Mouse (Mus musculus) natural killer cell, adult 2 months (primary cell): ENCODE data around the gene Mast4.

ENCODE experiments used
- DNase-seq, 2 experiments: peaks; one replicate each; pipeline ENCODE4 v3.0.0; 2022; ENCODE audit warnings: low spot score in 2 of 2

Mast4 gene

DNA sequence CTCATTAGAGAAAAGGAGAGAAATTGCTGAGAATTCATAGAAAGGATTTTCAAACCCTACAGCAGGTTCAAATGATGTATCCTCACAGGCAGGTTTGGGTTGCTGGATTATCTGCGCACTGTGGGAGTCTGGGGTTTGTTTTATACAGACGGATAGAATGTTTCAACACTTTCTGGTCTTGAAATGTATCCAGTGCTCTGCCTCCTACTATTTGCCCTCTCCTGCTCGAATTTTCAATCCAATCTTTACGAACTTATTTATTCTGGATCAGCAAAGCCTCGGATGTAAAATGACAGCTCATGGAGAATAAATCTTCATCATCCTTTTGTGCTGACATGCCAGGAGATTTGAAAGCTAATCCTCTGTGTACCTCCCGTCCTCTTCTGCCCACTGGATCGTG is 281.6 kb downstream of the Mast4 start:
- no peak for DNase-seq

DNA sequence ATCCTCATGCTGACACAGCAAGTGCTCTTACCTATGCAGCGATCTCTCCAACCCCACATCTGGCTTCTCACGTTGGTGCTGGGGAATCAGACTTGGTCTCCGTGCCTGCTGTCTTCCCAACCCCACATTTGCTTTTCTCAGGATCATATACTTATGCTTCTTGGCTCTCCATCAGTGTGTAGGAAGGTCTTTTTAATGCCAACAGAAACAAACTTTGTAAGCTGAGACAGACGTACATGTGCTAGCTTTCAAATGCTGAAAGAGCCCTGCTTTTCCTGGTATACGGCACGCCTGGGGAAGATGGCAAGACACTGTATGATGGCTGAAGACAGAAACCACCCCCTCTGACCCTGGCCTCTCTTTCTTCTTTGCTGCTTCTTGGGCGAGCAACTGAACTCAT is 285.3 kb downstream of the Mast4 start:
- DNase-seq: no peak

DNA sequence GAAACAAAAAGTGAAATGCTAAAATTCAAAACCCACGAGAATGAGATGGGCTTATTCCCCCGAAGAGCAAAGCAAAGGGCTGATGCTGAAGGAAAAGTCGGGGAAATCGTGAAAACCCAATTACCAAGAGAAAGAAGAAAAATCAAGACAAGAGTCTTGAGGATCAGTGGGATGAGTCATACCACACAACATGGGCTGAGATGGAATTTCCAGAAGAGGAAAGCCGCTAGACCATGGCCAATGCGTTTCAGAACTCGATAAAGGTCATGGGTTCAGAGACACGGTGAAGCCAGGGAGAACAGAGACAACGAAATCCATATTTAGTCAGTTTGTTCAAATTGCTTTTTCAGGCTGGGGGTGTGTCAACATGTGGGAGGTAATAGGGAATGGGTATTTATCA is 290.6 kb downstream of the Mast4 start:
- no peak for DNase-seq

DNA sequence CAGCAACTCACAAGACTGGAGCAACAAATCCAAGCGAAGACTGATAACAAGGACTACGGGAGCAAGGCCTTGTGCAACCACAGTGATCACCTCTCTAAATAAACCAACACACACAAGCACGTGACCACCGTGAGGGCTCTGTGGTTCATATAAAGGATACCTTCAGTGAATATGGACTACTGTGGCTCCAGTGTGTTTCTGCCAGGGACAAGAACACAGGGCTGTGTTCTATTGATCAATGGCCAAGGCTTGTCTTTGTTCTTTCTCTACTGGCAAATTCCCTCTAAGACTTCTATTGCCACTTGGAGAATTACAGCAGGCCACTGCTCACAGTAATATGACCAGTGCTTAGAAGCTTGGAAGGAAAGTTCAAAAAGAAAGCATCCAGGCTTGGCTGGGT is 291.3 kb downstream of the Mast4 start:
- DNase-seq: no peak

DNA sequence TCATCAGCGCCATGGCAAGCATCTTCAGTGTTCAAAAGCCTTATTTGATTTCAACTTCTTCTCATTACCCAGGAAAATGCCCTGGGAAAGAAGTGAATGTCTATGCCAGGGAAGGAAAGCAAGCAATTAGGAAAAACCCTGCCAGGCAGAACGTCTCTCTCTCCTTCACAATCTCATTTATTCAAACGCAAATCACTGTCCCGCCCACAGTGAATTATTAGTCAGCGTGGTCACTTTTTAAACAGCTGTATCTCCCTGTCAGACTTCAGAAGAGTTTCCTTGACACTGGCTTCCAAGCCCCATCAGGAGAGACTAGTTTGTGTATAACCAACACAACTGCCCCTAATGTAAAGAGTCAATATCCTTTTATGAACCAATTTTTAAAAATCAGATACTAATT is 296.8 kb downstream of the Mast4 start:
- DNase-seq: no peak

DNA sequence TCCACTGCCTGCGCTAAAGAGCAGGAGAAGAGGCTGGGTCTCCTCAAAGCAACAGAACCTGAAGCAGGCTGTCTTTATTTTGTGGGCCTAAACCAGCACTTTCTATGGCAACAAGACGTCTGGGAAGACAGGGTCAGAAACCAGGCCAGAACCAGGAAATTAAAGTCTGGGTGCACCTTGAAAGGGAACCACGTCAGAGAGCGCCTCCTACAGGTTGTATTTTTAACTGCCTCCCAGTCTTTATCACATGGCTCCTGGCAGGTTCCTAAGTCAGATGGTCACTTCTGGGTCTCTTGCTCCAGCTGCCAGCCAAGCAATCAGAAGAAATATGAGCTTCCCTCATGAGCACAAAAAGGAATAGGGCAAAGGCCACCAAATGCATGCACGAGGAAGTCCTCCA is 304.9 kb downstream of the Mast4 start:
- DNase-seq: no peak

DNA sequence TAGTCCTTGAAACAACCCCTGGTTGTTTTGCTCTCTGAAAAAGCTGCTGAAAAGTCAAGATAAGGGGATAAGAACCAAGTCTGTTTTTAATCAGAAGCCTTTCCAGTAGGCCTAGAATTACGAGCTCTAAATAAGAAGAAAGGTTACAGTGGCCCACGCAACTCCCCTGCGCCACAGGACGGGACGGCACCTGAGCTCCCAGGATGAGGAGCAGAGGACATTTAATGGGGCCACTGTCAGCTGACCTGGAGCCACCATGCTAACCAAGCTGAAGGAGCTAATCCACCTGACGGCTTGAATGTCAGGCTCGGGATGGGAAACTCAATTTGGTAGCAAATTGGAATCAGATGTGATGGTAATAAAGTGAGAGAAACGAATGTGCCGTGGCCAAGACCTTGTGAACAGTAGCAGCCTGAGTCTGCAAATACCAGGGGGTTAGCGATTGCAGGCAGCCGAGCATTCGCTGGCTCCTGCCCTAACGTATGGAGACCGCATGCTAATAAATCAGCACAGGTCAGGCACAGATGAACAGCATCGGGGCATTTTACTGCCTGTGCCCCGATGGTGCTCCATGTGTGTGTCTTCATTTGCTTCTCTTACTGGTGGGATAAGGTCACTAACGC is 306.7 kb downstream of the Mast4 start:
- no peak for DNase-seq

DNA sequence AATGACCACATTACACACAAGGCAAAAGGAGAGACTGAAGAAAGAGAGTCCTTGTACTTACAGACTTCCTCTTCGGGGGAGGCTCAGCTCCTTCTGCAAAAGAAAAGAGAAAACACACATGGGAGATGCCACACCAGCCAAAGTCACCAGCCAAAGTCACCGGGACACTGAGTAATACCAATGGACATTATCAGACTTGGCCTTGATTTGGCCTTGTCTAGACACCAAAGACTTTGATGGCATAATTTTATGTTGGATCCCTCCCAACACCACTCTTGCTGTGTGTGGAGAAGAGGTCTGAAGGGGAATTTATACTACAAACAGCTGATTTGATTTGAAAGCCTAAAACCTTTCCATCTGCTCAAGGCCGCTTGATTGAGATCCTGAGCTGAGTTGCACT is 308.8 kb downstream of the Mast4 start:
- DNase-seq: no peak

DNA sequence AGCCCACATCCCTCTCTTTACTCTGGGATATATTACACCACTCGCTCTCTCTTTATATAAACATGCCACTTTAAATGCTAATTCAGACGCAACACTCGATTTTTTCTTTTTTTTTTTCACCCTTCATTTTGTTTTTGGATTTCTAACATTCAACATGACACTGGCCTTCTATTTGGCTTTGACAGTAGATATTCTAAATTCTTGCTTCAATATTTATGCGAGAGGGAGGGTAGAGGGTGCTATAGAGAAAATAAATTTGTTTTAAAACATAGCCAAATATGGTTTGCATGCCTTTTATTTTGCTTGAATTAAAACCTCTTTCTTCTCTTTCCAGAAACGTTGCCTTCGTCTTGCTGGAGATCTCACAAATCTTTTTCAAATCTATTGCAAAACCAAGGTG is 315.8 kb downstream of the Mast4 start:
- DNase-seq: no peak

DNA sequence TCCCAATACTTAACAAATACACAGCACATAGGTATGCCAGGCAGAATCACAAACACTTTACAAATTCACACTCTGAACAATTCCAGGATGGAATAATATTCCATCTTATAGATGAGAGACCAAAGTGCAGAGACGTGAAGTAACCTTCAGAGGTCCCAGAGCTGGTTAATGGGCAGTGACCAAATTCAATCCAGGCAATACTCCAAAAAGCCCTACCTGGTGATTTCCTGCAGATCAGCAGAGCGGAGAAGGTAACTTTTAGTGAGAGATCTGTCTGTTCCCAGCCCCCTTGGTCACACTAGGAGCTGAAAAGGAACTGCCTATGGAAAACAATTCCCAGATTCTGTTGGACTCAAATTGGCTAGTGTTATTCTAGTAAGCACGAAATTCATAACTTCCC is 316.6 kb downstream of the Mast4 start:
- no peak for DNase-seq

DNA sequence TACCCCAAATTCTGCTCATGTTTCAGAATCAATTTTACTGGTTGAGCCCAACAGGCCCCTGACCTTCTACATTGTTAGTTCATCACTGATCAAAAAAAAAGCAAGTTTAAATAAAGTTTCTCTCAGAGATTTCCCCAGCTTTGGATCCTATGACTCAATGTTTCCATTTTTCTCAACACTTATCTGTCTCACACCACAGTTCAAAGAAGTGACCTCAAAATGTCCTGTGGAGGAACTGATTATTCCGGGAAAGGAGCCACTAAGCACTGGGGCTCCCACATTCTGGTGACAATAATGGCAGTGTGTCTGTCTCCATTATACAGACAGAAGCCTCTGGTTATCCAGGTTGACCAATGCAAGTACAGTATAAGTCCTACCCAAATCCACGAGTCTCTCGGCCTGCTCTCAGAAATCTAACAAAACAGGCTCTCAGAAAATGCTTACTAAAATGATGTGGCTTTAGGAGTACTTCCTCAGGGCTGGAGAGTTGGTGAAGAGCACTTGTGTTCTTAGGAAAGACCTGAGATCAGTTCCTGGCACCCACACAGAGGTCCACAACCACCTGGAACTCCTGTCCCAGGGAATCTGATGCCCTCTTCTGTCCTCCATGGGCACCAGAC is 319.1 kb downstream of the Mast4 start:
- no peak for DNase-seq

DNA sequence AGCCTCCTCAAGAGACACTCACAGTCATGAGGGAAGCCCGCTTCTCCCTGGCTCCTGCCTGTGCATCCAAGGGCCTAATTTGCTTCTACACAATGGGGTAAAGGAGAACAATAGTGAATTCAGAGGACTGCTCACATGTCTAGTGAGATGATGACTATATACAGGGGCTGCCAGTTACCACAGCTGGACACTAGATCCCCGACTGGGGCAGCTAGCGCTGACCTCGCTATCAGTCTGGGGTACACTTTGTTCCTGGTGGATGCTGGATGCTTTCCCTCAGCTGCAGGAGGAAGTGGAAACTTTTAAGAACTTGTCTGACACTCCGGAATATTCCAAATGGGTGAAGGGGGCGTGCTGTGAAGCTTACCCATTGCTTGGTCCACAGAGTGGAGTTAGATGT is 319.7 kb downstream of the Mast4 start:
- no peak for DNase-seq

DNA sequence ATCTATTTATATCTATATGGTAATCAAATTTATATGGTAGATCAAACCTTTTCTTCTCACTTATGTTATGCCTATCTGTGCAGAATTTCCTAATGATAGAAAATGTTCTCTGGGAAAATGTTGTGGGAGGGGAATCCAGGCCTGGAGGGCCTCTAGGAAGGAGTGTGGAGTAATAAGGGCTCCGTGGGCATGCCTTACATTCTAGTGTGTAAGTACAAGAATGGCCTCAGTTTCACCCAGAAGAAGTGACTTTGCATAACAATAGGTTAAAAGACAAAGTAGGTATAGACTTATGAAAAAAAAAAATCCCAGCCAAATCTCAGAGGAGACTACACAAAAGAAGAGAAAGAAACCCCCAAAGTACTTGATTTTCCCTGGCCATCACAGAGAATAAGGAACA is 320.1 kb downstream of the Mast4 start:
- DNase-seq: no peak

DNA sequence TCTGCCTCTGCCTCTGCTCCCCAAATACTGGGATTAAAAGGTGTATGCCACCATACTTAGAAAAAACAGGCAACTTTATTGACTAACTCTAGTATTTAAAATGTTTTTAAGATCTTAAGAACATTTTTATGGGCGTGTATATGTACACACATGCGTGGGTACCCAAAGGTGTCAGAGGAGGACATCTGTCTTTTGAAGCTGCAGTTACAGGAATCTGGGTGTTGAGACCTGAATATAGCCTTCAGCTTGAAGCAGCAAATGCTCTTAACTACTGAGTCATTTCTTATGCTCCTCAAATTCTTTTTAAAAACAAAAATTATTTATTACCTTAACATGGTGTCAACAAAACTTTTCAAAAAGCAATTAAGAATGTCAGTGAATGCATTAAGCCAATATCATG is 329.1 kb downstream of the Mast4 start:
- DNase-seq: no peak

DNA sequence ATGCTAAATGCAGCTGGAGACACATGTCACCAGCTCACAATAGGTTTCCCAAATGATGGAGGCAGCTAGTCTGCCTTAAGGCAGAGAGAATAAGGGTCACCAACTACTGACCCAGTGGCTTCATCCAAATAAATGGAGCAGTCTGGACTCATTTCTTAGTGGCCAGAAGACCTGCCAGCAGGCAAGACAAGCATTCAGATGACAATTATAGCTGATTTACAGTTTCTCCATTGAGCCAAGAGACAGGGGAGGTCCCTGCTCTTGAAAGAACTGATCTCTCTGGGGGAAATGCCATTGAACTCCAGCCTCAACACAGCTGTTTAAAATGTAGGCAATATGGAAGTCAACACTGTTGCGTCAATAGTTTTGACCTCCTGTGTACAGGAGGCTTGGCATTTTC is 332.5 kb downstream of the Mast4 start:
- no peak for DNase-seq

DNA sequence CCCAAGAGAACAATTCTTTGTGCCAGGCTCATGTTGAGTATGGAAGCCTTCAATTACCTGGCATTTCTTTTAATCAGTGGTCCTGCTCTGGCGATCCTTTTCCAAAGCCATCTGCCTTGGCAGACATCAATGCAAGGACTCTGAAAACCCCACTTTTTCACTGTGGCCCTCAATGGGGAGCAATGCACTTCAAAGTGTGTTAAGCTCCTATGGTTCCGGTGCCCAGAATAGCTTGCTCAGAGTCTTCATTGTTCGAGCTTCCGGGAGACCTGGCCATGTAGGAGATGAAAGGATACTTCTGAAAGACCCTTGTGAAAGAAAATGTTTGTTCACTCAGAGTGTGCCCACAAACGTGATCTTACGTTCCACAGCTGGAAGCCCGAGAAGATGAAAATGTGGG is 333.4 kb downstream of the Mast4 start:
- DNase-seq: no peak

DNA sequence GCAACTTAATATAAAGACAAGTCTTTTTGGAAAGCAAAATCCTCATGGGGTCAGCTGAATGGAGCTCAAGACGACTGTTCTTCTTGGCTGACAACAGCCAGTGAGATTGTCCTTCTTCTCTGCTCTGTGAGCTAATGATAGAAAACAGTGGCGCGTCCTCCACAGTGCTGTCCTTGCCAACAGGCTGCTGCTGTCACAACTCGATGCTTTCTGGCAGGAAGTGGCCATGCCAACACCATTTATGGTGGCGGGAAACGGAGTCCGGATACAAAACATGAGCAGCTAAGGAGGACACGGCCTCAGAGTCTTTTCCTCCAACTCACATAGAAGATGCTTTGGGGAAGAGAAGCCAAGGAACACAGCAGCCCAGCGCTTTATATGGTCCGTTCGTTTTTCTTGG is 340.2 kb downstream of the Mast4 start:
- DNase-seq: no peak

DNA sequence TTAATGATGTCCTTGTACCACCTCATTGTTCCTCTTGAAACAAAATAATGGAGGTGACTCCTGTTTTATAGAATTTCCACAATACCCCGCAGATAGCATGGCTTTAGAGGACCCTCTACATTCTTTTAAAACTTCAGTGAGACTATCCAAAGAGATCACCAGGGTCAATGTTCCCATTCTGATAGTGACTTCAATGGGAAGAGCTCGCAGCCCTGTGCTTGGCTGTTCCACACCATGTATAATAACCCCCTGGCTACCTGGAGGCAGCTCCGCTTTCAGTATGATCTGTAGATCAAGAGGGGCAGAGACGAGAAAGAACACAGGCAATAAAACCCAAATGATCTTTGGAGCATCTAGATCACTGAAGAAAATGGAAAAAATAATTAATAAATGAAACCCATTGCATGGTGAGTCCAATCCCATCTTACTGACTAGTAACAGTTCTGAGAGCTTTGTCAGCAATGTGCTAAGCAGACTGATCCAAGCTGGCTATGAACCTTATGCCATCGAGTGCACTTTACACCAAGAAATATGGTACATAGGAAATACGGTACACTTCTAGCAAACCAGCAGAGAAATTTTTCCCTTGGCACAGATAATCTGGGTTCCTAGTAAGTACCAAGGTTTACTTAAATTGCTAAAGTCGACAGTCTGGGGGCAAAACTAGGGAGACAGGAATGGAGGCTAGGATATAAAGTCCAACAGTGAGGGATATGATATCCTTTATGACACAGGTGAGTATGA is 341.4 kb downstream of the Mast4 start:
- no peak for DNase-seq

DNA sequence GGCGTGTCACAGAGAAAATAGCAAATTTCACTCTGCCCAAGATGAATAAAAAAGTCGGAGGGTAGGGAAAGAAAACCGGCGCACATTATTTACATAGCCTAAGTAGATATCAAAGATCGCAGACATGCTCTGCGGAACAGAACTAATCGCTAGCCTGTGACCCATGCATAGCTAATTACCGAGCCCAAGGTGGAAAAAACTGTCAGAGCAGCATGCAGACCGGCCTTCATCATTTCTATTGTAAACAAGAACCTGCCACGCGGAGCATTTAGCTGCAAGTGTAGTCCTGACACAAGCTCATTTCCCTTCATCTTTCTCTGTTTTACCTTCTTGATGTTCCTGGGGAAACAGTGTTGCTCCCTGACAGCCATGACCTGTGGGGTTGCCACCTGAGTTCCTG is 342.4 kb downstream of the Mast4 start:
- DNase-seq: no peak

DNA sequence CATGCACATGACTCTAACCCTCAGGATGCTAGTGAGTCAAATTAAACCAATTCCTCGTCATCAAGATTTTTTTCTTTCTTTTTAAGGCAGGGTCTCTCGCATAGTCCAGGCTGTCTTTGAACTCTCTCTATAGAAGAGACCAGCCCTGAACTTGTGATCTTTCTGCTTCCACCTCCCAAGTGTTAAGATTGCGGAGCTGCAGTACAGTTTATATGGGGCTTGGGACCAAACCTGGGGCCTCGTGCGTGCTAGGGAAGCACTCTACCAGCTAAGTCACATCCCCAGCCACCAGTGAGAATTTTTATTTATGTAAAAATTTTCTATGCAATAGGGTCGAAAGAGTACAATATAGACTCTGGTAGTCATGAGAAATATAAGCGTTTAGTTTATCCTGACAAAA is 343.1 kb downstream of the Mast4 start:
- no peak for DNase-seq

DNA sequence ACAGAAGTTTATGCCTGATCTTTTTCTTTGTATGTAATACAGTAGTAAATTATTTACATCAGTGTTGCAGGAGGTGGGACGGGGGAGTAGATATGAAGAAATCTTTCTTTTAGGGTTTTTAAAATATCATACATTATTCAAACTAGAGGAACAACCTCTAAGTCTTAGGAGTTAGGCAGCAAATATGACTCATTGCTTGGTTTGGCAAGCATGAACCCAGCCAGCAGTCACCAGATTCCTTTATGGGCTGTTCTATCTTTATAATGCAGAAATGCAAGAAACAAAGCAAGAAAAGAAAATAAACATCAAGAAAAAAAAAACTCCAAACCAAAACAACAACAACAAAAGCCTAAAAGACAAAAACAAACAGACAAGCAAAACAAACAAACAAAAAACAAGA is 344.2 kb downstream of the Mast4 start:
- DNase-seq: no peak

DNA sequence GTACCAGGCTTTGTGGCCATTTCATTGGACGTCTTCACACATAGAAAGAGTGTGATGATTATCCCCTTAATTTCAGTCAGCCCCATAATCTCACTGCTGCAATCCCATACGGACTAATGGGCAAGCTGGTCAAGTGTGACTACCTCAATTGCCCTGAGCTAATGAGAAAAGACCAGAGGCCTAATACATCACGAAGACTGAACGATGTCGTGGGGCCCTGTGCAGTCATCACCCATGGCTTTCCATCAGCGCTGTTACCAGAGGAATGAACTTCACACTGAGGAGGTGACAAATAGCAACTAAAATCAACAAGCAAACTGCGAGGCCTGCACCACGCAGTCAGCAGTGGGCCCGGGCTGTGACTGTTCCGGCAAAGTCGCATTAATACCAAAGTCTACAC is 344.7 kb downstream of the Mast4 start:
- DNase-seq: no peak

DNA sequence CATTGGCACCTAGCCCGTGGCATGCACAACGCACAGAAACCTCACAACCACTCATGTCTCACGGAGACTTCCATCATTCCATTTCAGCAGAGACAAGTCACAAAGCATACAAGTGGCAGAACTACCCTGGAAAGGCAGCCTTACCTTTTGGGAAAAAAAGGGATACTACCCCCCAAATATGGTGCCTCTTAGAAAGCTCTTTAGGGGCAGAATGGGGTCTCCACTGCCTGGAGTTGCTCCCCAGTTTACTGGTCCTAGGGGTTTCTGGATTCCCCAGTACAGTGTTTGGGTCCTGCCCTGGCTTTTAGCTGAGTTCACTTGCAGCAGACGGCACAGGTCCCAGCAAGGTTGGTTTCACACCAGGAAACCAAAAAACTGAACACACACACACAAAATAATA is 345.3 kb downstream of the Mast4 start:
- no peak for DNase-seq
